Mouse (Mus musculus) ovary, postnatal 36 days (tissue): ENCODE data around the gene Sh3pxd2b.

Experiments
- DNase-seq: peaks from one replicate; pipeline ENCODE4 v3.0.0; 2022; ENCODE audit warnings: low spot score, mixed read lengths

Gene Sh3pxd2b

DNA sequence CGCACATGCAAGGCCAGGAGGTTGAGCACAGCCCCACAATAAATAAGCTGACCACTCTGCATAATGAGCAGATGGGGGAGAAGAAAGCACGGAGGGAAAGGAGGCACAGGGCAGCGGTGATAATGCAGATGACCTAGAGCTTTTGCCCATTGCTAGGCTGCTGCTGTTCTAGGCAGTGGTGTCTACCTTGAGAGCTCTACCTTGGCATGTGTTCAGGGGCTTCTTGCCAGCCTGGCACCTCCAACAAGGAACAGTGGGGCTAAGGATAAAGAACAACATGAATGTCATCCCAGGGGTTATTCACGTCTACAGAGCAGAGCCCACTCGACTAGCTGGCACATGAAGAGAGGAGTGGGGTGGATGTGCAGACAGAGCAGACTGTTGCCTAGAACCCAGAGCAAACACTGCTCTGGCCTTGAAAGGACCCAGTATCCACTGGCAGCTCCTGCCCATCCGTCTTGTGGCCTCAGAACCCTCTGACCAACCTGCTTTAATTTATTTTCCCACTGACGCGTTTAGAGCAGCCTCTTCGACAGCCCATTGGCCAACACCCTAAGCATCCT, 26.5 kb downstream of the Sh3pxd2b start:
- no peak for DNase-seq

DNA sequence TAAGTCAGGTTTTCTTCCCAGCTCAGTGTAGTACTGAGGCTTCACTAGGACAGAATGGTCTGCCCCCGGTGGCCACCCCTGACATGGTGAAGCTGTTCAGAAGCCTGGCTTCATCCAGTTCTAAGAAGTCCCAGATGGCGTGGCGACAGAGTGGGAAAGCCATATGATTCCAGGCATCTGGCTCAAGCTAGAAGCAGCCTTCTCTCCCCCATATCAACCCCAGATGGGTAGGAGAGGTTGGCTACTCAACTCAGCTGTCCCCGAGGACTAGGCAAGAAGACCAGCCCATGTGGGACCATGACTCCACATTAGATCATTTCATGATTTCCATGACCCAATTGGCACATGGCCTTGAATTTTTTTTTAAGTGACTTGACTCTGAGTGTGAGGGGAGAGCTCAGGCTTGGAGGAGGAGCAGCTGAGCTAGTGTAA, 27.5 kb downstream of the Sh3pxd2b start:
- DNase-seq: no peak

- no peak for DNase-seq
These were observed 28.5 kb downstream of the Sh3pxd2b start for GRCm38 (mm10) chr11:32376086-32376485.

- no peak for DNase-seq
These were observed 32.3 kb downstream of the Sh3pxd2b start for GRCm38 (mm10) chr11:32379910-32380309.

DNA sequence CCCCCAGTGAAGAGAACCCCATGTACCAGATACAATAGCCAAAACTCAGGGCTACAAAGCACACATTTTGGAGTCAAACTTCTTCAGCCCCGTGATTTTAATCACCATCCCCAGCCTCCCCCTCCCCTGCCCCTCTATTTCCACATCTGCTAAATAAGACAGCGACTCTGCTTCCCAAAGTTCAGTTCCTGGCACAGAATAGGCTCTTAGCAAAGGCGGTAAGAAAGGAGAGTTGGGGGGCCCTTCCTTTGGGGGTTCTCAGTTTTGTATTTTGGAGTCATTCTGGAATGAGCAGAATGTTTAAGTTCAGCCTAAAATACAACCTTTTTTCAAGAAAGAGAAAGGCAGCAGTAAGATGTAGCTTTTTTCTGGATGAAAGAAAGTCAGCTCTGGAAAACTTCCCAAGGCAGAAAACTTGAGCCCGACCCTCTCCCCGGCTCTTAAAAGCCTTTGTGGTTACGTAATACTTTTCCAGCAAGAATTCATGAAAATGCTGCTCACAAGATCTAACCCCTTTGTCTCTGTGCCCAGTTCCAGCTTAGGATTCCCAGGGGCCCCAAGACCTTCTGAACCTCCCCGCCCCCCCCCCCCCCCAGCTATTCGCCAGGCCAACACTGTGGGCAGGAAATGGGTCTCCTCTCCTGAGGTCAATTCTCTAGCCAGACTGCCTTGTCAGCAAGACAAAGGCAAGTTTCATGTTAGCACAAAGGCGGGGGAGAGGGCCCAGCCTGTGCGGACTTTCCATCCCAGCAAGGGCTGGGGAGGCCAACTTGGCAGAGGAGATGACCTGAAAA, 35.9 kb downstream of the Sh3pxd2b start:
- peak; percentile 58 for DNase-seq

- DNase-seq: no peak
These were observed 36.6 kb downstream of the Sh3pxd2b start for GRCm38 (mm10) chr11:32384135-32384801.

DNA sequence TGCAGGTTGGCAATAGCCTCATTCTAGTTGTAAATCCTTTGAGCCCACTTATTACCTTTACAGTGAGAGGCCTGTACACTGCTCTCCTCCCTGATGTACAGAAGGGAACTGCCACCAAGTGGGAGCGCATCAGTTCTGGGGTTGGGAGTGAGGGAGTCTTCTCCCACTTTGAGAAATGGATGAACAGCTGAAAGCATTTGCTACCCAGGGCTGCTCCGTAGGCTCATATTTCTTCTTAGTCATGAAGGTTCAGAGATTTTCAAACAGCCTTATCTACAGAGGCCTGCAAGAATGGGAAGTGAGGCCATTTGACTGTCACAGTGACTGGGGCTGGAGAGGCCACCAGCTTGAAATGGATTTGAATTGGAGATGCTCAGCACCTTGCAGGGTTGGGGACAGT, 38.4 kb downstream of the Sh3pxd2b start:
- DNase-seq: no peak

GRCm38 (mm10) chr11:32388064-32388463, 40.4 kb downstream of the Sh3pxd2b start:
- no peak for DNase-seq

DNA sequence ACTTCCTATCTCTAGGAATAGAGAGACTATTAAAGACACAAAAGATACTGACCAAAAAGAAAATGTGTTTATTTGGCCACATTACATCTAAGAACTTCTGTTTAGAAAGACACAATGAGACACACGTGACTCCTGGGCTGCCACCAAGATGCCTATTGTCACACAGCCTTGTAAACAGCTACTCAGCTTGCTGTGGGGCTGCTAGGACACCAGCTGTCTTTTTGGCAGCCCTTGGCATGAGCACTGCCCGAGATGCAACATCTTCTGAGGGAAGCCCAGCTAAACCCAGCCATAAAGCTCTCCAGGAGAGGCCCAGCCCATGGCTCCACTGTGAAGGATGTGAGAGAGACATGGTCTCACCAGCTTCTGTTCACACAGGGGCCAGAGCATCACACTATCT, 45.5 kb downstream of the Sh3pxd2b start:
- no peak for DNase-seq

DNA sequence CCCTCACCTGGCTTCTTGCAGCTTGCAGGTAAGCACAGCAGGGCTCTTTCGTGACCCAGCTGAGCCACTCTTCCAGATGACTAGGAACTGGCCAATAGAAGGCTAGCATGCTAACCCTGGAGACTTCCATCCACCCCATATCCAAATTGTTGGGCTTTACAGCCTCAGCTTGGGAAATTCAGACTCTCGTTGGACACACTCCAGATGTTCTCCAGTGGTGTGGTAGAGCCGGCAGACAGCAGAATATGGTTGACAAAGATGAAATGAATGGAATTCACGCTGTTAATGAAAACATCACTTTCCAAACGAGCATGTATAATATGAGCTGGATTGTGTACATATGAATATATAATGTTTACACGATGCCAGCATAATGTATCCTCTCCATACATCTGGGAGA, 48.2 kb downstream of the Sh3pxd2b start:
- no peak for DNase-seq

GRCm38 (mm10) chr11:32398446-32398845, 50.8 kb downstream of the Sh3pxd2b start:
- no peak for DNase-seq

GRCm38 (mm10) chr11:32399261-32399660, 51.6 kb downstream of the Sh3pxd2b start:
- DNase-seq: no peak

- peak; percentile 19 for DNase-seq
These were observed 55.1 kb downstream of the Sh3pxd2b start for GRCm38 (mm10) chr11:32402712-32403111.

DNA sequence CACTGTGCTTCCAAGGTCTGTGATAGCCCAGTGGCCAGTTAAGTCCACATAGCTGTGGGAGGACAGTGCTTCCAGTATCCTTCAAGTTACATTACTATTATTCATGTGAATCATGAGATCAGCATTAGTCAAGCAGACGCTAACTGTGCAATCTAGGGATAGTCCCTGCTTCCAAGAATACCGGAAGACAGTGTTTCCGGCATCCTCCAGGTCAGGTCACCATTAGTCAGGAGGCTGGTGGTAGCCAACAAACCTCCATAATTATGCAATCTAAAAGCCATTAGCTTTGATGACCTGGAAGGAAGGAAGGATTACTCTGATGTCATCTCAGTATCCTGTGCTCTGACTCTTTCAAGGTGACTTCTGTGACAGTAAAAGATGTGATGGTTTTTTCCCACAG, 57.1 kb downstream of the Sh3pxd2b start:
- no peak for DNase-seq

- DNase-seq: no peak
These were observed 60.2 kb downstream of the Sh3pxd2b start for GRCm38 (mm10) chr11:32407863-32408262.

GRCm38 (mm10) chr11:32409052-32409451, 61.4 kb downstream of the Sh3pxd2b start:
- DNase-seq: no peak

DNA sequence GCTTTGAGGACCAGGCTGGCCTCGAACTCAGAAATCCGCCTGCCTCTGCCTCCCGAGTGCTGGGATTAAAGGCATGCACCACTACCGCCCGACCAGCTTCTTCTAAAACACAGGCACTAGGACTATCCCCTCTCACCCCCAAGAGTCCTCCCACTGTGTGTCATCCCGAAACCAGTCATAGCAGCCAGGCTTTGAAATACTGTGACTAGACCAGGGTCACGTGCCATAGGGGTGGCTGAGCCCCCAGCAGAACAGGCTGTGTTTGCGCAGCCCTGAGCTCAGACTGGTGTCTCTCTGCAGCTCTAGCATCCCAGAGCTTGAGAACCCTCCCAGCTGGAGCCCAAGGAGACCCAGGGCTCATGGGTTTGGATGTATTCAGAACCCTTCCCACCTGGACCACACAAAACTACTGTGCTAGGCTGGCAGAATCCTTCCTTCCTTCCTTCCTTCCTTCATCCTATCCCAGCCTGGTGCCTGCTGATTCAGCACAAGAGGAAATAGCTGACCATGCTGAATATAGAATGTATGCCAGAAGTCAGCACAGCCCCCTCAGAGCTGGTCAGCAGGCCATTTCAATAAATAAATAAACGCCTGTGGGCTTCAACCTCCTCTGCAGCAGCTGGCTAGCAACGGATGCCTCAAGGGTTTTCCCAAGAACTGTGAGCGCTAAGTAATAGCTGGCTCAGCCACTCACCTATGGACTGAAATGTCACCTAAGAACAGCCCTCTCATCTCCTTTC, 62.4 kb downstream of the Sh3pxd2b start:
- no peak for DNase-seq

- no peak for DNase-seq
These were observed 72.4 kb downstream of the Sh3pxd2b start for GRCm38 (mm10) chr11:32420001-32420400.

- DNase-seq: no peak
These were observed 75.7 kb downstream of the Sh3pxd2b start for GRCm38 (mm10) chr11:32423311-32423710.

- no peak for DNase-seq
These were observed 77.0 kb downstream of the Sh3pxd2b start for GRCm38 (mm10) chr11:32424600-32424999.

DNA sequence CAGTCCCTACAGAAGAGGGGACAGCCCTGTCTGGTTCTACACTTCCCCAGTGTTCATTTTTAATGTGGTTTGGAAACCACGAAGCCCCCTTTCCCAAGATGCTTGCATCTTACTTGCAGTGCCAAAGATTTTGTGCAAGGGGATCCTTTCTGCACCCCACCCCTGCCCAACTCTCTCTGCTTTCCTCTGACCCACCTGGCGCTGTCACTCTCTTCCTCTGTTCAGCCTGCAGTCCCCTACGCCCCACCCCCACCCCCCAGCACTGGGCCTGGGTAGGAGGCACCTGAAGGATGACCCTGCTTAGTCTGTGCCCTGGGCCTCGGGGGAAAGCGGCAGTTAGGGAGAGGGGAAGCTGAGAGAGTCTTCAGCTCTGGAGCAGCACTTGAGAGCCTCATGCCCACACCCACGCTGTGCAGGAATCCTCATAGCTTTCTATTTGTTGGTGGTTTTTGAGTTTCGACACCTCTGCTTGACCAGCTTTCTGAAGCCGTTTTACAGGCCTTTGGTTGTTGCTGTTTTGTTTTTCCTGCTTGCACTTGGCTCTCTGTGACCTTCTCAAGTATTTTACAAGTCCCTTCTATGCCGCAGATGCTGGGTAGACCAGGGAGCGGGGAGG, 77.5 kb downstream of the Sh3pxd2b start:
- DNase-seq: no peak

GRCm38 (mm10) chr11:32427537-32427936, 79.9 kb downstream of the Sh3pxd2b start:
- no peak for DNase-seq
